Mouse (Mus musculus) intestine, embryonic 14.5 days (tissue): ENCODE data around the gene Cbarp. TPM values are rescaled to one million over a fixed set of nuclear protein-coding genes. Genes with fewer than 3 reads are reported as not detected.

Experiments
- ATAC-seq: fragments of 200-750 bp; cut with Nextera tagmentation; replicated peaks from 2 replicates; pipeline ENCODE4 v1.8.0; 2017; ENCODE audit warnings: low read depth, moderate number of reproducible peaks, moderate TSS enrichment, moderate library complexity; ENCODE audit not compliant: low FRiP score, low TSS enrichment
- DNase-seq: peaks from one replicate; pipeline ENCODE4 v3.0.0-alpha.2; 2018; ENCODE audit warnings: low spot score
- H3K27ac ChIP-seq: fragments of 300-500 bp; sonication (generic); 2 replicates; pipeline ENCODE4 v1.5.1; 2014; ENCODE audit warnings: low read depth, mild to moderate bottlenecking, control low read depth
- H3K27me3 ChIP-seq: fragments of 300-500 bp; sonication (generic); replicated peaks from 2 replicates; pipeline ENCODE4 v1.6.1; 2014; ENCODE audit warnings: low read length, control low read depth; ENCODE audit not compliant: control insufficient read depth, insufficient read depth
- H3K36me3 ChIP-seq: fragments of 300-500 bp; sonication (generic); 2 replicates; pipeline ENCODE4 v1.6.1; 2014; ENCODE audit warnings: low read length, control low read depth; ENCODE audit not compliant: control insufficient read depth, insufficient read depth
- H3K4me1 ChIP-seq: fragments of 300-500 bp; sonication (generic); replicated peaks from 2 replicates; pipeline ENCODE4 v1.6.1; 2014; ENCODE audit warnings: low read length, control low read depth, mixed read lengths; ENCODE audit not compliant: control insufficient read depth, insufficient read depth
- H3K4me2 ChIP-seq: fragments of 300-500 bp; sonication (generic); 2 replicates; pipeline ENCODE4 v1.6.1; 2014; ENCODE audit warnings: low read length
- H3K4me3 ChIP-seq: fragments of 300-500 bp; sonication (generic); 2 replicates; pipeline ENCODE4 v1.5.1; 2014; ENCODE audit warnings: low read depth, low read length, control low read depth, mixed read lengths
- H3K9ac ChIP-seq: fragments of 300-500 bp; sonication (generic); 2 replicates; pipeline ENCODE4 v1.6.1; 2014; ENCODE audit warnings: mild to moderate bottlenecking, low read length
- H3K9me3 ChIP-seq: fragments of 300-500 bp; sonication (generic); 2 replicates; pipeline ENCODE4 v1.6.1; 2016; ENCODE audit warnings: low read length, control low read depth; ENCODE audit not compliant: control insufficient read depth
- WGBS: fragments of 180-500 bp; shearing (Covaris S2); extraction: QIAGEN DNeasy Blood & Tissue Kit; methylation state at CpG from one replicate; pipeline ENCODE4 v1.1.7; 2014; 5-methylcytosine and 5-hydroxymethylcytosine counted together
- polyA plus RNA-seq: library from polyadenylated mRNA; unstranded; fragments of >200 nt; fragmentation: Nextera tagmentation; extraction: Ambion mirVana; gene quantifications from 2 replicates; pipeline ENCODE4 v1.2.1, GENCODE M21; 2014

Cbarp gene
- polyA plus RNA-seq, 1 experiment from 2014 or later = 8.5 TPM

- H3K4me2 ChIP-seq = peak within 1 kb of the TSS; percentile 71
- H3K27me3 ChIP-seq = no peaks in the 10 kb centered on the region
- H3K4me1 ChIP-seq = peaks cover 14% of the 10 kb centered on the region
- ATAC-seq (peak; percentile 44), DNase-seq (no peak)
- peak within 1 kb of the TSS; percentile 83 for H3K9ac ChIP-seq
- H3K4me3 ChIP-seq = peak within 1 kb of the TSS; percentile 70
- H3K27ac ChIP-seq = peak within 1 kb of the TSS; percentile 54
- WGBS = 1% methylated on average over 94 of the region's 106 CpGs
- peaks cover 10% of the 10 kb centered on the region for H3K36me3 ChIP-seq
- no peaks in the 10 kb centered on the region for H3K9me3 ChIP-seq
These were observed 38.7 kb upstream of the Cbarp start, which contains the start of gene Efna2 for GRCm38 (mm10) chr10:80179068-80180051. Gene Efna2, plus strand, starts transcription at chr10:80179482.

GRCm38 (mm10) chr10:80177441-80178279, 37.0 kb upstream of the Cbarp start:
- no peak overlapping the region for H3K4me3 ChIP-seq
- no peak overlapping the region for H3K27ac ChIP-seq
- 79% methylated on average over 7 of the region's 7 CpGs for whole genome bisulfite sequencing

GRCm38 (mm10) chr10:80176270-80176834, 35.7 kb upstream of the Cbarp start:
- DNase-seq (no peak), ATAC-seq (no peak)
- Histone ChIP-seq H3K27ac (no peak overlapping the region), H3K4me2 (no peak overlapping the region), H3K27me3 (no peaks in the 10 kb centered on the region), H3K9me3 (no peaks in the 10 kb centered on the region), H3K4me1 (peaks cover 21% of the 10 kb centered on the region), H3K9ac (no peak overlapping the region), H3K36me3 (peaks cover 11% of the 10 kb centered on the region), H3K4me3 (no peak overlapping the region)
- 89% methylated on average over 5 of the region's 5 CpGs for WGBS

More at GRCm38 (mm10) chr10:80177441-80178279, 37.0 kb upstream of the Cbarp start:
- Histone ChIP-seq H3K4me1 (peaks cover 14% of the 10 kb centered on the region), H3K27me3 (no peaks in the 10 kb centered on the region), H3K4me2 (no peak overlapping the region), H3K9ac (no peak overlapping the region), H3K36me3 (peaks cover 4% of the 10 kb centered on the region), H3K9me3 (no peaks in the 10 kb centered on the region)
- DNase-seq (no peak), ATAC-seq (no peak)

GRCm38 (mm10) chr10:80175536-80176269, 35.1 kb upstream of the Cbarp start:
- no peak overlapping the region for H3K4me2 ChIP-seq
- WGBS = 29% methylated on average over 4 of the region's 4 CpGs
- peaks cover 18% of the 10 kb centered on the region for H3K36me3 ChIP-seq
- DNase-seq (no peak), ATAC-seq (no peak)
- no peaks in the 10 kb centered on the region for H3K9me3 ChIP-seq
- no peak overlapping the region for H3K27ac ChIP-seq
- H3K9ac ChIP-seq = no peak overlapping the region
- H3K27me3 ChIP-seq = no peaks in the 10 kb centered on the region
- no peak overlapping the region for H3K4me3 ChIP-seq
- H3K4me1 ChIP-seq = peaks cover 16% of the 10 kb centered on the region

GRCm38 (mm10) chr10:80174705-80175104, 34.1 kb upstream of the Cbarp start:
- H3K27ac ChIP-seq = no peak overlapping the region
- DNase-seq (no peak), ATAC-seq (no peak)
- WGBS = 64% methylated on average over 2 of the region's 2 CpGs
- no peak overlapping the region for H3K9ac ChIP-seq
- no peaks in the 10 kb centered on the region for H3K9me3 ChIP-seq
- no peak overlapping the region for H3K4me2 ChIP-seq
- H3K36me3 ChIP-seq = peaks cover 27% of the 10 kb centered on the region
- peaks cover 8% of the 10 kb centered on the region for H3K4me1 ChIP-seq
- no peaks in the 10 kb centered on the region for H3K27me3 ChIP-seq
- H3K4me3 ChIP-seq = no peak overlapping the region

- ATAC-seq (no peak), DNase-seq (no peak)
- peaks cover 12% of the 10 kb centered on the region for H3K4me1 ChIP-seq
- no peak overlapping the region for H3K4me3 ChIP-seq
- no peak overlapping the region for H3K4me2 ChIP-seq
- H3K27ac ChIP-seq = no peak overlapping the region
- no peaks in the 10 kb centered on the region for H3K9me3 ChIP-seq
- H3K9ac ChIP-seq = no peak overlapping the region
- H3K36me3 ChIP-seq = peaks cover 27% of the 10 kb centered on the region
- 78% methylated on average over 10 of the region's 10 CpGs for WGBS
- H3K27me3 ChIP-seq = no peaks in the 10 kb centered on the region
These were observed 33.5 kb upstream of the Cbarp start for GRCm38 (mm10) chr10:80173955-80174640.

GRCm38 (mm10) chr10:80173358-80173757, 32.7 kb upstream of the Cbarp start:
- Histone ChIP-seq H3K9me3 (no peaks in the 10 kb centered on the region), H3K27me3 (no peaks in the 10 kb centered on the region), H3K4me1 (peaks cover 19% of the 10 kb centered on the region), H3K9ac (peak overlapping the region; percentile 57), H3K4me3 (peak overlapping the region; percentile 57), H3K4me2 (peak overlapping the region; percentile 65), H3K36me3 (peaks cover 27% of the 10 kb centered on the region), H3K27ac (peak overlapping the region; percentile 90)
- ATAC-seq = no peak
- DNase-seq = no peak
- WGBS = 10% methylated on average over 11 of the region's 11 CpGs
